Mouse (Mus musculus): ENCODE measurements around the gene Prkg1.

- TF ChIP-seq POLR2A (IDR thresholded peaks at IDR 0.05; ENCODE audit: borderline replicate concordance, low read depth, low read length) (no peak), CTCF (IDR thresholded peaks at IDR 0.05; ENCODE audit: low read depth, low read length) (no peak)
These were observed 782.4 kb downstream of the Prkg1 start for GRCm38 (mm10) chr19:30982436-30982835.
